Mouse (Mus musculus): ENCODE measurements around the gene Hsd17b3. TPM values are rescaled to one million over a fixed set of nuclear protein-coding genes. Genes with fewer than 3 reads are reported as not detected.

Gene Hsd17b3
- polyA plus RNA-seq, 1 experiment from 2014 or later = 0.17 TPM

GRCm38 (mm10) chr13:64105690-64106089 lies 16.7 kb upstream of the Hsd17b3 start:
- Histone ChIP-seq H3K27ac (no peak overlapping the region), H3K4me3 (no peak overlapping the region), H3K9me3 (no peaks in the 10 kb centered on the region), H3K36me3 (replicated peaks) (no peaks in the 10 kb centered on the region), H3K4me1 (peaks cover 23% of the 10 kb centered on the region), H3K27me3 (ENCODE audit: poor library complexity, severe bottlenecking) (peaks cover 43% of the 10 kb centered on the region)
- no peak for DNase-seq (ENCODE audit: extremely low spot score, low spot score)
- 94% methylated on average over 3 of the region's 3 CpGs for WGBS

- 67% methylated on average over 3 of the region's 3 CpGs for WGBS
- DNase-seq (ENCODE audit: extremely low spot score, low spot score) = no peak
- no peaks in the 10 kb centered on the region for H3K36me3 ChIP-seq (replicated peaks)
Observed at GRCm38 (mm10) chr13:64100186-64100585, 11.2 kb upstream of the Hsd17b3 start.

GRCm38 (mm10) chr13:64098992-64099391 lies 10.0 kb upstream of the Hsd17b3 start:
- Histone ChIP-seq H3K27ac (no peak overlapping the region), H3K4me1 (no peaks in the 10 kb centered on the region), H3K27me3 (ENCODE audit: poor library complexity, severe bottlenecking) (peaks cover 10% of the 10 kb centered on the region), H3K36me3 (replicated peaks) (no peaks in the 10 kb centered on the region), H3K4me3 (no peak overlapping the region), H3K9me3 (no peaks in the 10 kb centered on the region)
- 72% methylated on average over 9 of the region's 9 CpGs for WGBS
- no peak for DNase-seq (ENCODE audit: extremely low spot score, low spot score)

More at GRCm38 (mm10) chr13:64100186-64100585, 11.2 kb upstream of the Hsd17b3 start:
- Histone ChIP-seq H3K27me3 (ENCODE audit: poor library complexity, severe bottlenecking) (peaks cover 22% of the 10 kb centered on the region), H3K27ac (no peak overlapping the region), H3K9me3 (no peaks in the 10 kb centered on the region), H3K4me3 (no peak overlapping the region), H3K4me1 (no peaks in the 10 kb centered on the region)

DNA sequence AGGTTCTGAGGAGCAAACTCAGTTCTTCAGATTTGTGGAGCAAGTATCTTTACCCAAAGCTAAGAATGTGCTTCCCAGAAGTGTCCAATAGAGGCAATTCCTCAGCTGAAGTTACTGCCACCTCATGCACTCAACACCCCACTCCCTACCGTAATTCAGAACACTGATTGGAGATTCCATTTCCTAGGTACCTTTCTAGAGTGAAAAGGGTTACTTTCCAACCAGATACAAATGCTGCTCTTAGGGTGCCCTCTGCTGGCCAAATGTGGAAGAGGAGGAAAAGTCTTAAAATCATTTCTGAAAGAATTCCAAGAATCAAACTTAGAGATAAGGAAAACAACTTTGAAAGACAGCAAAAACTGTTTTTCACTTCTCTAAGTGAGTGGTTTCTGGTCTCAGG lies 4.3 kb upstream of the Hsd17b3 start:
- Histone ChIP-seq H3K4me1 (peaks cover 4% of the 10 kb centered on the region; the same call in 1 of the 2 replicates), H3K9me3 (no peaks in the 10 kb centered on the region), H3K27ac (no peak overlapping the region), H3K27me3 (ENCODE audit: poor library complexity, severe bottlenecking) (0 out of 2 replicates have a peak, but pooled peaks cover 4% of the 10 kb centered on the region), H3K4me3 (no peak overlapping the region), H3K36me3 (replicated peaks) (no peaks in the 10 kb centered on the region)
- DNase-seq (ENCODE audit: extremely low spot score, low spot score) = peak; percentile 72
- WGBS = 6% methylated on average over 1 of the region's 1 CpGs

DNA sequence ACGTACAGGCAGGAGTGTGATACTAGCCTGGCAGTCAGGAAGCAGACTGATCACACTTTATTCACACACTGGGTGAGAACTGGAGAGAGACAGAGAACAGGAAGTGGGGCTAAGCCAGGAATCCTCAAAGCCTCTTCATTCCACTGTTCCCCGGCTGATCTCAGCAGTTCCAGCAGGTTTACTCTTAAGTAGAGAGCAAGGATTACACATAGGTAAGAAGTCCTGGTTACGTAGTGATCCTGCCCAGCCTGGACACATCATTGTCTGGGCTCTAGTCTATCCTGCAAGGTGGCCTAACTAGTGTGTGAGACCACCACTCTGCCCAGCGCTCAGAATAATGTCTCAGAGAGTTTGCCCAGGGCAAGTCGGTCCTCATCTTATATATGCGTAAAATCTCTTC lies 3.7 kb upstream of the Hsd17b3 start:
- DNase-seq (ENCODE audit: extremely low spot score, low spot score) = no peak
- no peaks in the 10 kb centered on the region for H3K36me3 ChIP-seq (replicated peaks)
- H3K27me3 ChIP-seq (ENCODE audit: poor library complexity, severe bottlenecking) = 0 out of 2 replicates have a peak, but pooled peaks cover 4% of the 10 kb centered on the region
- no peak overlapping the region for H3K4me3 ChIP-seq
- no peaks in the 10 kb centered on the region for H3K9me3 ChIP-seq
- no peak overlapping the region for H3K27ac ChIP-seq
- WGBS = 83% methylated on average over 6 of the region's 6 CpGs
- H3K4me1 ChIP-seq = peaks cover 4% of the 10 kb centered on the region; the same call in 1 of the 2 replicates

- Histone ChIP-seq H3K4me3 (no peak overlapping the region), H3K27ac (no peak overlapping the region), H3K9me3 (no peaks in the 10 kb centered on the region), H3K4me1 (peaks cover 4% of the 10 kb centered on the region; the same call in 1 of the 2 replicates), H3K27me3 (ENCODE audit: poor library complexity, severe bottlenecking) (0 out of 2 replicates have a peak, but pooled peaks cover 4% of the 10 kb centered on the region), H3K36me3 (replicated peaks) (no peaks in the 10 kb centered on the region)
- 78% methylated on average over 3 of the region's 3 CpGs for WGBS
- DNase-seq (ENCODE audit: extremely low spot score, low spot score) = no peak
Observed at GRCm38 (mm10) chr13:64092141-64092540, 3.1 kb upstream of the Hsd17b3 start.

DNA sequence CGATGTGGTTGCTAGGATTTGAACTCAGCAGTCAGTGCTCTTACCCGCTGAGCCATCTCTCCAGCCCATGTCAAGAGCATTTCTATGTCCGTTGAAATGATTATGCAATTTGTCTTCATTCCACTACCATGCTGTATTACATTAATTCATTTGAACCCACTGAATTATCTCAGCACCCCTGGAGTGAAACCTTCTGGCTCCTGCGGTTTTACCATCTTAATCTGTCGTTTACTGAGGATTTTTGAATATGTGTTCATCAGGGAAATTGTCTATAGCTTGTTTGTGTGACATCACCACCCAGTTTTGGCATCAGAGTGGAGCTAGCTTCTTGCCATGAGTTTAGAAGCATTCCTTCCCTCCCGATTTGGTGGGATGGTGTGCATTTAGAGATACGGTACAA lies 2.0 kb upstream of the Hsd17b3 start:
- Histone ChIP-seq H3K9me3 (no peaks in the 10 kb centered on the region), H3K27me3 (ENCODE audit: poor library complexity, severe bottlenecking) (0 out of 2 replicates have a peak, but pooled peaks cover 4% of the 10 kb centered on the region), H3K4me3 (no peak overlapping the region), H3K4me1 (peaks cover 4% of the 10 kb centered on the region; the same call in 1 of the 2 replicates), H3K27ac (no peak overlapping the region), H3K36me3 (replicated peaks) (no peaks in the 10 kb centered on the region)
- no peak for DNase-seq (ENCODE audit: extremely low spot score, low spot score)
- 81% methylated on average over 7 of the region's 7 CpGs for WGBS

DNA sequence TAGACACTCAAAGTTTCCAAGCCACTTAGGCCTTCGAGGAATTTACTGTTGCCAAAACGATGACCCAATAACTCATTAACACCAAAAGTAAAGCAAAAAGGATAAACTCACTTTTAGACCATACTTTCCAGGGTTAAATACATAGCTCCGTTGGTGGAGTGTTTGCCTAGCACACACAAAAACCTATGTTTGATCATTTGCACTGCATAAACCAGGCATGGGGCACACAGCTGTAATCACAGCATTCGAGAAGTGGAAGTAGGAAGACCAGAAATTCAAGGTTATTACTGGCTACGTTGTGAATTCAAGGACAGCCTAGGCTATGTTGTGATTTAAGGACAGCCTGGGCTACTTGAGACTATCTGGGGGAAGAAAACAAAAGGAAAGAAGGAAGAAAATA lies 1.2 kb upstream of the Hsd17b3 start:
- no peak for DNase-seq (ENCODE audit: extremely low spot score, low spot score)
- H3K36me3 ChIP-seq (replicated peaks) = no peaks in the 10 kb centered on the region
- 89% methylated on average over 5 of the region's 5 CpGs for WGBS
- H3K4me3 ChIP-seq = no peak overlapping the region
- no peak overlapping the region for H3K27ac ChIP-seq
- H3K4me1 ChIP-seq = peaks cover 4% of the 10 kb centered on the region; the same call in 1 of the 2 replicates
- H3K27me3 ChIP-seq (ENCODE audit: poor library complexity, severe bottlenecking) = 0 out of 2 replicates have a peak, but pooled peaks cover 4% of the 10 kb centered on the region
- H3K9me3 ChIP-seq = no peaks in the 10 kb centered on the region

GRCm38 (mm10) chr13:64088057-64088456 lies 973 bp downstream of the Hsd17b3 start:
- H3K36me3 ChIP-seq (replicated peaks) = no peaks in the 10 kb centered on the region
- H3K27me3 ChIP-seq (ENCODE audit: poor library complexity, severe bottlenecking) = 0 out of 2 replicates have a peak, but pooled peaks cover 4% of the 10 kb centered on the region
- H3K9me3 ChIP-seq = no peaks in the 10 kb centered on the region
- no peak overlapping the region for H3K4me3 ChIP-seq
- 92% methylated on average over 7 of the region's 7 CpGs for WGBS
- no peak for DNase-seq (ENCODE audit: extremely low spot score, low spot score)
- peaks cover 4% of the 10 kb centered on the region; the same call in 1 of the 2 replicates for H3K4me1 ChIP-seq
- H3K27ac ChIP-seq = no peak overlapping the region

DNA sequence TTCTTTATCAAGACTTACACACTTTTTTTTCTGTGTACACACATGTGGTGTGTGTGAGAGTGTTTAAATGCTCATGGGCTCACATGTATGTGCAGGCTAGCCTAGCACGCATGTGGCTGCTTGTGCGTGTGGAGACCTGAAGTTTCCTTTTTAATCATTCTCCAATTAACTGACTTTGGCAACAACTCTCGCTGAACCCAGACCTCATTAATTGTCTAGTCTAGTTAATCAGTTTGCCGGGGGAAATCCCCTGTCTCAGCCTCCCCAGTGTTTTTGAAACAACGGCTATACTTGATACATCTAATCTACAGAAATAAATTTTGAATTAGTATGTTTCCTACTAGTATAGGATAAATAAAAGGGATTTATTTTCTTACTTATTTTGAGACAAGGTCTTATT lies 3.0 kb downstream of the Hsd17b3 start:
- no peak for DNase-seq (ENCODE audit: extremely low spot score, low spot score)
- Histone ChIP-seq H3K27me3 (ENCODE audit: poor library complexity, severe bottlenecking) (no peaks in the 10 kb centered on the region), H3K36me3 (replicated peaks) (no peaks in the 10 kb centered on the region), H3K4me3 (no peak overlapping the region), H3K9me3 (no peaks in the 10 kb centered on the region), H3K27ac (no peak overlapping the region), H3K4me1 (peaks cover 16% of the 10 kb centered on the region)
- 91% methylated on average over 5 of the region's 5 CpGs for WGBS

DNA sequence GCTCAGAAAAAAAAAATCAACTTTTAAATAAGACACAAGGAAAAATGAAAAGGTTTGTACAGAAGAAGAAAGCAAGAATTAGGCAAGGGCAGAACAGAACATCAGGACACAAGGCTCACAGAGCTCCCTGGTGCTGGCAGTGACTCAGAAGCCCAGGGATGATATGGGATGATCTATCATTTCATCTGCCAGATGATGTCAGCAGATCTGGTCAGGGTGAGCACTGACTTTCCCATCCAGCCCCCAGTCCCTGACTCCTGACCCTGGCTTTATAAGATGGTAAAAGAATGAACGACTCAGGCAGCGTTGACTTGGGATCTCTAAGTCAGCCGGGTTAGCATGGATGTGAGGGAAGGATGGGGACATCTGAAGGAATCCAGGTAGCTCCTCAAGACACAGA lies 5.7 kb downstream of the Hsd17b3 start:
- Histone ChIP-seq H3K27me3 (ENCODE audit: poor library complexity, severe bottlenecking) (no peaks in the 10 kb centered on the region), H3K36me3 (replicated peaks) (no peaks in the 10 kb centered on the region), H3K27ac (no peak overlapping the region; the same call in 1 of the 2 replicates), H3K4me3 (no peak overlapping the region), H3K9me3 (no peaks in the 10 kb centered on the region), H3K4me1 (peaks cover 27% of the 10 kb centered on the region)
- 87% methylated on average over 3 of the region's 3 CpGs for WGBS
- DNase-seq (ENCODE audit: extremely low spot score, low spot score) = no peak

GRCm38 (mm10) chr13:64081012-64081919 lies 7.8 kb downstream of the Hsd17b3 start:
- H3K27me3 ChIP-seq (ENCODE audit: poor library complexity, severe bottlenecking) = no peaks in the 10 kb centered on the region
- DNase-seq (ENCODE audit: extremely low spot score, low spot score) = peak; percentile 67
- H3K4me3 ChIP-seq = peak overlapping the region; percentile 11; the same call in 1 of the 2 replicates
- peaks cover 27% of the 10 kb centered on the region for H3K4me1 ChIP-seq
- no peaks in the 10 kb centered on the region for H3K9me3 ChIP-seq
- 29% methylated on average over 16 of the region's 16 CpGs for WGBS
- peak overlapping the region; percentile 86 for H3K27ac ChIP-seq
- H3K36me3 ChIP-seq (replicated peaks) = no peaks in the 10 kb centered on the region

DNA sequence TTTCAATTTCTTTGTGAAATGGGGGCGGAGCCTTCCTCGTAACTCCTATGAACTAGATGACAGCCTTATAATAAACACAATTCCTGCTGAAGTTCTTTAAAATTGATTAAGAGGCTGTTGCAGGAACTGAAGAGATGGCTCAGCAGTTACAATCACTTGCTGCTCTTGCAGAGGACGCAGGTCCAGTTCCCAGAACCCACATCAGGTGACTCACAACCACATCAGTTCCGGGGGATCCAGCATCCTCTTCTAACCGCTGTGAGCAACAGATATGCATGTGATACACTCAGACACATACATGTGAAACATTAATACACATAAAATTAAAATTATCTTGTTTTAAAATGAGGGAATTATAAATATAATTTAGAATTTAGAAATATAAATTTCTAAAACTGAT lies 11.4 kb downstream of the Hsd17b3 start:
- no peaks in the 10 kb centered on the region for H3K27me3 ChIP-seq (ENCODE audit: poor library complexity, severe bottlenecking)
- H3K27ac ChIP-seq = no peak overlapping the region
- H3K4me1 ChIP-seq = peaks cover 27% of the 10 kb centered on the region
- H3K36me3 ChIP-seq (replicated peaks) = no peaks in the 10 kb centered on the region
- H3K4me3 ChIP-seq = no peak overlapping the region
- no peak for DNase-seq (ENCODE audit: extremely low spot score, low spot score)
- WGBS = 90% methylated on average over 5 of the region's 5 CpGs
- no peaks in the 10 kb centered on the region for H3K9me3 ChIP-seq

All from forebrain, embryonic 10.5 days (tissue).